Mouse (Mus musculus) layer of hippocampus, adult 2 months (tissue): ENCODE results near the gene Gxylt2. TPM values are rescaled to one million over a fixed set of nuclear protein-coding genes. Genes with fewer than 3 reads are reported as not detected.

Experiments used
- DNase-seq, 2 experiments: peaks; one replicate each; pipeline ENCODE4 v3.0.0; 2022; ENCODE audit warnings: low spot score in 2 of 2
- H3K27ac ChIP-seq: fragments of 200-600 bp; 2 replicates; pipeline ENCODE4 v1.8.1; 2022
- H3K4me3 ChIP-seq: fragments of 200-600 bp; 2 replicates; pipeline ENCODE4 v1.8.1; 2022; ENCODE audit warnings: mild to moderate bottlenecking
- CTCF ChIP-seq: fragments of 200-600 bp; conservative IDR thresholded peaks from 2 replicates; pipeline ENCODE4 v1.8.1; 2022; ENCODE audit warnings: antibody characterized with exemption, mild to moderate bottlenecking, moderate library complexity
- total RNA-seq, 2 experiments: library from RNA; stranded (reverse); gene quantifications; 2 replicates each; pipeline ENCODE4 v1.2.3; 2021

Gene Gxylt2
- total RNA-seq, 2 experiments from 2014 or later: 1.7 to 2.7 TPM

- TF ChIP-seq CTCF: no peak
- peak in 1 of 2 experiments; percentile 32 for DNase-seq
- no peak overlapping the region for H3K27ac ChIP-seq
Observed at GRCm38 (mm10) chr6:100700774-100701173, 3.8 kb upstream of the Gxylt2 start.

GRCm38 (mm10) chr6:100704197-100704573 lies 349 bp upstream of the Gxylt2 start:
- TF ChIP-seq CTCF: no peak
- no peak for DNase-seq
- H3K27ac ChIP-seq: peak overlapping the region; percentile 72; the same call in 1 of the 2 replicates
- H3K4me3 ChIP-seq: peak overlapping the region; percentile 61

More at GRCm38 (mm10) chr6:100700774-100701173, 3.8 kb upstream of the Gxylt2 start:
- H3K4me3 ChIP-seq: no peak overlapping the region

- Histone ChIP-seq H3K27ac (no peak overlapping the region; the same call in 1 of the 2 replicates), H3K4me3 (peak overlapping the region; percentile 61)
- no peak for DNase-seq
- no peak for TF ChIP-seq CTCF
Observed at GRCm38 (mm10) chr6:100705366-100705811, 855 bp downstream of the Gxylt2 start.

GRCm38 (mm10) chr6:100706861-100707260 lies 2.3 kb downstream of the Gxylt2 start:
- no peak overlapping the region for H3K4me3 ChIP-seq
- no peak overlapping the region for H3K27ac ChIP-seq
- TF ChIP-seq CTCF: no peak
- DNase-seq: no peak

- no peak overlapping the region for H3K27ac ChIP-seq
- no peak for TF ChIP-seq CTCF
- no peak for DNase-seq
- H3K4me3 ChIP-seq: no peak overlapping the region
Observed at GRCm38 (mm10) chr6:100707557-100707956, 3.0 kb downstream of the Gxylt2 start.

- no peak for DNase-seq
- TF ChIP-seq CTCF: no peak
- Histone ChIP-seq H3K27ac (no peak overlapping the region), H3K4me3 (no peak overlapping the region)
Observed at GRCm38 (mm10) chr6:100708248-100708647, 3.7 kb downstream of the Gxylt2 start.

- no peak overlapping the region for H3K4me3 ChIP-seq
- no peak for TF ChIP-seq CTCF
- no peak for DNase-seq
- H3K27ac ChIP-seq: no peak overlapping the region
Observed at GRCm38 (mm10) chr6:100708996-100709395, 4.5 kb downstream of the Gxylt2 start.

GRCm38 (mm10) chr6:100709483-100709882 lies 4.9 kb downstream of the Gxylt2 start:
- peak in 1 of 2 experiments; percentile 24 for DNase-seq
- no peak overlapping the region for H3K4me3 ChIP-seq
- H3K27ac ChIP-seq: no peak overlapping the region
- TF ChIP-seq CTCF: no peak

- Histone ChIP-seq H3K4me3 (no peak overlapping the region), H3K27ac (no peak overlapping the region)
- no peak for DNase-seq
- peak; percentile 65 for TF ChIP-seq CTCF
Observed at GRCm38 (mm10) chr6:100710170-100710569, 5.6 kb downstream of the Gxylt2 start.

GRCm38 (mm10) chr6:100710866-100711265 lies 6.3 kb downstream of the Gxylt2 start:
- H3K4me3 ChIP-seq: no peak overlapping the region
- H3K27ac ChIP-seq: no peak overlapping the region
- no peak for DNase-seq
- no peak for TF ChIP-seq CTCF

- no peak for TF ChIP-seq CTCF
- DNase-seq: no peak
- Histone ChIP-seq H3K27ac (no peak overlapping the region), H3K4me3 (no peak overlapping the region)
Observed at GRCm38 (mm10) chr6:100715296-100715828, 10.8 kb downstream of the Gxylt2 start.

GRCm38 (mm10) chr6:100716152-100716551 lies 11.6 kb downstream of the Gxylt2 start:
- Histone ChIP-seq H3K4me3 (no peak overlapping the region), H3K27ac (no peak overlapping the region)
- DNase-seq: no peak
- TF ChIP-seq CTCF: no peak

- H3K27ac ChIP-seq: no peak overlapping the region
- DNase-seq: no peak
- no peak for TF ChIP-seq CTCF
- H3K4me3 ChIP-seq: no peak overlapping the region
Observed at GRCm38 (mm10) chr6:100716817-100717216, 12.3 kb downstream of the Gxylt2 start.

- TF ChIP-seq CTCF: no peak
- DNase-seq: no peak
- no peak overlapping the region for H3K4me3 ChIP-seq
- no peak overlapping the region for H3K27ac ChIP-seq
Observed at GRCm38 (mm10) chr6:100720098-100720501, 15.6 kb downstream of the Gxylt2 start.
